Mouse (Mus musculus) erythroblast, embryonic 14.5 days (primary cell): ENCODE measurements around the gene Dcaf17.

Experiments used
- GATA1 ChIP-seq: IDR thresholded peaks from 2 replicates; pipeline ENCODE4 v1.6.1; 2012; ENCODE audit warnings: low read length, inconsistent platforms, mixed read lengths
- TAL1 ChIP-seq: IDR thresholded peaks from 3 replicates; pipeline ENCODE4 v1.6.1; 2012; ENCODE audit warnings: low read length, inconsistent platforms, mixed read lengths

GRCm38 (mm10) chr2:71146266-71146665, 91.1 kb downstream of the Dcaf17 start:
- TF ChIP-seq GATA1, result no peak
- no peak for TF ChIP-seq TAL1
